Mouse (Mus musculus): ENCODE measurements around the gene Rpa1. TPM values are rescaled to one million over a fixed set of nuclear protein-coding genes. Genes with fewer than 3 reads are reported as not detected.
A peak's percentile ranks its signal among the peaks of the same experiment; 100 is the strongest.

Gene Rpa1
- polyA plus RNA-seq, 1 experiment from 2014 or later, result 154 TPM

GRCm38 (mm10) chr11:75270985-75271434 lies 77.1 kb downstream of the Rpa1 start:
- DNase-seq (ENCODE audit: low spot score) (no peak), ATAC-seq (ENCODE audit: insufficient number of reproducible peaks, low FRiP score, low TSS enrichment, low read depth) (no peak)
- Histone ChIP-seq H3K9ac (ENCODE audit: low read length) (no peak overlapping the region), H3K27ac (replicated peaks; ENCODE audit: low read depth, low read length) (no peak overlapping the region), H3K4me3 (ENCODE audit: low read depth, low read length) (no peak overlapping the region), H3K36me3 (ENCODE audit: control insufficient read depth, insufficient read depth, low read length) (no peaks in the 10 kb centered on the region), H3K9me3 (ENCODE audit: control insufficient read depth, low read length) (no peaks in the 10 kb centered on the region), H3K4me2 (ENCODE audit: low read depth, severe bottlenecking) (no peak overlapping the region), H3K4me1 (ENCODE audit: control insufficient read depth, insufficient read depth, low read length) (peaks cover 13% of the 10 kb centered on the region), H3K27me3 (ENCODE audit: control insufficient read depth, insufficient read depth, low read length) (no peaks in the 10 kb centered on the region)
- 72% methylated on average over 7 of the region's 7 CpGs for WGBS

GRCm38 (mm10) chr11:75270276-75270984 lies 77.7 kb downstream of the Rpa1 start:
- no peak for DNase-seq (ENCODE audit: low spot score)
- Histone ChIP-seq H3K27ac (replicated peaks; ENCODE audit: low read depth, low read length) (no peak overlapping the region), H3K4me2 (ENCODE audit: low read depth, severe bottlenecking) (no peak overlapping the region), H3K27me3 (ENCODE audit: control insufficient read depth, insufficient read depth, low read length) (no peaks in the 10 kb centered on the region), H3K36me3 (ENCODE audit: control insufficient read depth, insufficient read depth, low read length) (no peaks in the 10 kb centered on the region), H3K9me3 (ENCODE audit: control insufficient read depth, low read length) (no peaks in the 10 kb centered on the region), H3K4me1 (ENCODE audit: control insufficient read depth, insufficient read depth, low read length) (peaks cover 16% of the 10 kb centered on the region), H3K9ac (ENCODE audit: low read length) (no peak overlapping the region), H3K4me3 (ENCODE audit: low read depth, low read length) (no peak overlapping the region)
- ATAC-seq (ENCODE audit: insufficient number of reproducible peaks, low FRiP score, low TSS enrichment, low read depth), result no peak
- WGBS, result 65% methylated on average over 8 of the region's 8 CpGs

DNA sequence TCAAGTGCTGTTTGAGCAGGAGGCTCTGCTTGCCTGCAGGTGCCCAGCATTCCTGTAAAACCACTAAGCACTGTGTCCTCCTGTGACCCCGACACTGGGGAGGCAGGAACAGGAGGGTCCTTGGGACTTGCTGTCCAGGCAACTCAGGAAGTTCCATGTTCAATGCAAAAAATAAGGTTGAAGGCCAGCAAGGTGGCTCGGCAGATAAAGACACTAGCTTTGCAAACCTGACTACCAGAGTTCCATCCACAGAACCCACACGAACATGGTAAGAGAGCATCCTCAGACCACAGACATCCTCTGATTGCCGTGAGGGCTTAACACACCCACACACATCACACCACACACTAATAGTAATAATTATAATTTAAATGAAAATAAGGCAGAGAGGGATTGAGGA lies 78.9 kb downstream of the Rpa1 start:
- Histone ChIP-seq H3K36me3 (ENCODE audit: control insufficient read depth, insufficient read depth, low read length) (no peaks in the 10 kb centered on the region), H3K9ac (ENCODE audit: low read length) (no peak overlapping the region), H3K27ac (replicated peaks; ENCODE audit: low read depth, low read length) (no peak overlapping the region), H3K4me1 (ENCODE audit: control insufficient read depth, insufficient read depth, low read length) (peaks cover 12% of the 10 kb centered on the region), H3K9me3 (ENCODE audit: control insufficient read depth, low read length) (no peaks in the 10 kb centered on the region), H3K4me2 (ENCODE audit: low read depth, severe bottlenecking) (no peak overlapping the region), H3K27me3 (ENCODE audit: control insufficient read depth, insufficient read depth, low read length) (no peaks in the 10 kb centered on the region), H3K4me3 (ENCODE audit: low read depth, low read length) (no peak overlapping the region)
- 87% methylated on average over 4 of the region's 4 CpGs for WGBS
- DNase-seq (ENCODE audit: low spot score), result no peak
- ATAC-seq (ENCODE audit: insufficient number of reproducible peaks, low FRiP score, low TSS enrichment, low read depth), result no peak

DNA sequence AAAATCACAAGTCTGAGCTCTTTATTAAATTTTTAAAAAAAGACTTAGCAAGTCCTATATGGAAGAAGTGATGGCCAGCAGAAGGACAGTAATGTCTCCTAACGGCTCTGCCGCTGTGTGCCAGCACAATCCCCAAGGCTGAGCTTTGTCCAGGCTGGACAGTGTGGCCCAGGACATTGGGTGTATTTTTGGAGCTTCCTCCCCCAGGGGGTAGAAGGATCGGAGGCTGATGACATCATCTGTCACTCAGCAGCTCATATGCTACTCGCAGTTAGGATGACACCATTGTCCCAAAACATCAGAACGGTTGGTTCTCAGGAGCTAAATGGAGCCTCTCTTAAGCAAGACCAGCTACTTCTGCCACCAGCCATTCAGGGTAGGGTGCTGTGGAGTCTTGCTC lies 79.6 kb downstream of the Rpa1 start:
- H3K4me3 ChIP-seq (ENCODE audit: low read depth, low read length), result no peak overlapping the region
- H3K27ac ChIP-seq (replicated peaks; ENCODE audit: low read depth, low read length), result no peak overlapping the region
- H3K9me3 ChIP-seq (ENCODE audit: control insufficient read depth, low read length), result no peaks in the 10 kb centered on the region
- H3K9ac ChIP-seq (ENCODE audit: low read length), result no peak overlapping the region
- whole genome bisulfite sequencing, result 90% methylated on average over 5 of the region's 5 CpGs
- no peak for DNase-seq (ENCODE audit: low spot score)
- no peaks in the 10 kb centered on the region for H3K27me3 ChIP-seq (ENCODE audit: control insufficient read depth, insufficient read depth, low read length)
- no peak overlapping the region for H3K4me2 ChIP-seq (ENCODE audit: low read depth, severe bottlenecking)
- no peaks in the 10 kb centered on the region for H3K36me3 ChIP-seq (ENCODE audit: control insufficient read depth, insufficient read depth, low read length)
- ATAC-seq (ENCODE audit: insufficient number of reproducible peaks, low FRiP score, low TSS enrichment, low read depth), result no peak
- peaks cover 20% of the 10 kb centered on the region for H3K4me1 ChIP-seq (ENCODE audit: control insufficient read depth, insufficient read depth, low read length)

DNA sequence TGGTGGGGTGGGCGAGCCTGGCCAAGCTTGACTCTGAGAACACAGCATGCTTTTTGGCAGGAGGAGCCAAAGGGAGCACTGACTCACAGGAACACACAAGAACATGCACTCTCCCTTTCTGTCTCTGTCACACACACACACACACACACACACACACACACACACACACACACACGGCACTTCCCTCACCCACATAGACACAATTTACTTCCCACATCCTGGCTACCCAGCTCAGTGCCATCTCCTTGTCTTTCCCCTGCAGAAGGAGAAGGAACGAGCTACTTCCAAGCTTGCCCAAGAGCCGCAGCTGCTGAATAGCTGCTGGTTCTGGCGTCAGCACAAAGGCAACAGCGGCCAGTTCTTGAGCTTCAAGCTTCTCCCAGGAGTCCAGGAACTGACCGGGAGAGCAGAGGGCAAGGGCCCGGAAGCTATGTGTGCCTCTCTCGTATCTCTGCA lies 80.3 kb downstream of the Rpa1 start:
- Histone ChIP-seq H3K27me3 (ENCODE audit: control insufficient read depth, insufficient read depth, low read length) (no peaks in the 10 kb centered on the region), H3K27ac (replicated peaks; ENCODE audit: low read depth, low read length) (0 out of 2 replicates have a peak overlapping the region, but pooled peaks have one; percentile 8), H3K36me3 (ENCODE audit: control insufficient read depth, insufficient read depth, low read length) (no peaks in the 10 kb centered on the region), H3K9ac (ENCODE audit: low read length) (no peak overlapping the region; the same call in 1 of the 2 replicates), H3K9me3 (ENCODE audit: control insufficient read depth, low read length) (no peaks in the 10 kb centered on the region), H3K4me1 (ENCODE audit: control insufficient read depth, insufficient read depth, low read length) (peaks cover 25% of the 10 kb centered on the region), H3K4me2 (ENCODE audit: low read depth, severe bottlenecking) (no peak overlapping the region), H3K4me3 (ENCODE audit: low read depth, low read length) (no peak overlapping the region)
- WGBS, result 71% methylated on average over 9 of the region's 9 CpGs
- DNase-seq (ENCODE audit: low spot score), result no peak
- no peak for ATAC-seq (ENCODE audit: insufficient number of reproducible peaks, low FRiP score, low TSS enrichment, low read depth)

DNA sequence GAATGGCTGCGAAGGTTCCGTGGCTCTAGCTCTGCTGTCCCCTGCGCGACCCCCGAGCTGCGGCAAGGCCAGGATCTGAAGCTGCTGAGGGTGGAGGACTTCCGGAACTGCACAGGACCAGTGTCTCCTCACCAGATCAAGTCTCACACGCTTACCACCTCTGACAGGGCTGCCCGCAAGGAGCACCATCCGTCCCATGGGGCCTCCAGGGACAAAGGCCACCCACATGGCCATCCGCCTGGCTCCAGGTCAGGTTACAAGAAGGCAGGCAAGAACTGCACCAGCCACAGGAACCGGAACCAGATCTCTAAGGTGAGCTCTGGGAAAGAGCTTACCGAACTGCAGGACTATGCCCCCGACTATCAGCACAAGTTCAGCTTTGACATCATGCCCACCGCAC lies 82.6 kb downstream of the Rpa1 start:
- H3K4me3 ChIP-seq (ENCODE audit: low read depth, low read length), result no peak overlapping the region
- no peak overlapping the region for H3K9ac ChIP-seq (ENCODE audit: low read length)
- peaks cover 32% of the 10 kb centered on the region for H3K4me1 ChIP-seq (ENCODE audit: control insufficient read depth, insufficient read depth, low read length)

GRCm38 (mm10) chr11:75264550-75264949 lies 83.6 kb downstream of the Rpa1 start:
- Histone ChIP-seq H3K27ac (replicated peaks; ENCODE audit: low read depth, low read length) (no peak overlapping the region), H3K4me2 (ENCODE audit: low read depth, severe bottlenecking) (no peak overlapping the region), H3K4me3 (ENCODE audit: low read depth, low read length) (no peak overlapping the region), H3K4me1 (ENCODE audit: control insufficient read depth, insufficient read depth, low read length) (peaks cover 34% of the 10 kb centered on the region), H3K9ac (ENCODE audit: low read length) (no peak overlapping the region), H3K27me3 (ENCODE audit: control insufficient read depth, insufficient read depth, low read length) (no peaks in the 10 kb centered on the region), H3K36me3 (ENCODE audit: control insufficient read depth, insufficient read depth, low read length) (no peaks in the 10 kb centered on the region), H3K9me3 (ENCODE audit: control insufficient read depth, low read length) (no peaks in the 10 kb centered on the region)
- ATAC-seq (ENCODE audit: insufficient number of reproducible peaks, low FRiP score, low TSS enrichment, low read depth) (no peak; the same call in 1 of the 2 replicates), DNase-seq (ENCODE audit: low spot score) (no peak)
- WGBS, result 87% methylated on average over 6 of the region's 6 CpGs

More for the DNA sequence above, 82.6 kb downstream of the Rpa1 start:
- H3K36me3 ChIP-seq (ENCODE audit: control insufficient read depth, insufficient read depth, low read length), result no peaks in the 10 kb centered on the region
- no peak overlapping the region for H3K27ac ChIP-seq (replicated peaks; ENCODE audit: low read depth, low read length)
- 47% methylated on average over 15 of the region's 15 CpGs for WGBS
- DNase-seq (ENCODE audit: low spot score), result peak; percentile 59
- ATAC-seq (ENCODE audit: insufficient number of reproducible peaks, low FRiP score, low TSS enrichment, low read depth), result 0 out of 2 replicates have a peak, but pooled peaks have one; percentile 19
- no peaks in the 10 kb centered on the region for H3K27me3 ChIP-seq (ENCODE audit: control insufficient read depth, insufficient read depth, low read length)
- no peak overlapping the region for H3K4me2 ChIP-seq (ENCODE audit: low read depth, severe bottlenecking)
- no peaks in the 10 kb centered on the region for H3K9me3 ChIP-seq (ENCODE audit: control insufficient read depth, low read length)

GRCm38 (mm10) chr11:75263964-75264312 lies 84.2 kb downstream of the Rpa1 start:
- Histone ChIP-seq H3K36me3 (ENCODE audit: control insufficient read depth, insufficient read depth, low read length) (no peaks in the 10 kb centered on the region), H3K4me2 (ENCODE audit: low read depth, severe bottlenecking) (no peak overlapping the region), H3K9ac (ENCODE audit: low read length) (no peak overlapping the region), H3K4me1 (ENCODE audit: control insufficient read depth, insufficient read depth, low read length) (peaks cover 34% of the 10 kb centered on the region), H3K4me3 (ENCODE audit: low read depth, low read length) (no peak overlapping the region), H3K27me3 (ENCODE audit: control insufficient read depth, insufficient read depth, low read length) (no peaks in the 10 kb centered on the region), H3K9me3 (ENCODE audit: control insufficient read depth, low read length) (no peaks in the 10 kb centered on the region), H3K27ac (replicated peaks; ENCODE audit: low read depth, low read length) (no peak overlapping the region)
- no peak for ATAC-seq (ENCODE audit: insufficient number of reproducible peaks, low FRiP score, low TSS enrichment, low read depth)
- WGBS, result 27% methylated on average over 6 of the region's 6 CpGs
- no peak for DNase-seq (ENCODE audit: low spot score)
